Mouse (Mus musculus): ENCODE data around the gene Stt3a.

- TF ChIP-seq EP300 (optimal IDR thresholded peaks at IDR 0.05) (no peak), CTCF (IDR thresholded peaks at IDR 0.05; ENCODE audit: low read depth) (no peak)
Measured at GRCm38 (mm10) chr9:36783921-36784320, 16.4 kb upstream of the Stt3a start.
